Mouse (Mus musculus) duodenum, adult 2 months (tissue): ENCODE data around the gene Olfr1173. TPM values are rescaled to one million over a fixed set of nuclear protein-coding genes. Genes with fewer than 3 reads are reported as not detected.

Experiments used
- polyA plus RNA-seq: library from polyadenylated mRNA; depleted of rRNA; stranded (reverse); fragments of >200 nt; gene quantifications from 2 replicates; pipeline ENCODE4 v1.2.3, GENCODE M21; 2012; ENCODE audit warnings: low replicate concordance; rRNA removed

Olfr1173 gene
- not detected in 2 replicates for polyA plus RNA-seq

GRCm38 (mm10) chr2:88279775-88280174 lies at the start of gene Olfr1173:
Gene Olfr1173, minus strand, starts transcription at chr2:88279875.

DNA sequence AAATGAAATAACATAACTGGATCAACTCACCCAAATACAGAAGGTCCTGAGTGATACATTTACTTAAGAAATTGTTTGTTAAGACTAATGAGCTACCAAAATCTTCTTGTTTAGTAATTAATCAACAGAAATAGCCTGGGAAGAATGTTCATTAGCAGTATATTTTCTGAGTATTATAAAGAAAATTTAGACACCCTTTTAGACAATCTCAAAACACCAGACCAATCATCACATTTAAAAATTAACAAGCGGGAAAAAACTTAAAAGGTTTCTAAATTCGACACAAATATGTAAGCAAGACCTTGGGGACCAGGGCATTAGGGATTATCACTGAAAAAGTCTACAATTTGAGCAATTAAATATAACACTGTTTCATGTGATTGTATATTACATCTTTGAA lies 47.4 kb upstream of the Olfr1173 start, which contains the start of gene Olfr1175-ps:
Gene Olfr1175-ps, minus strand, starts transcription at position 101 of the 400 bp plus-strand sequence.

GRCm38 (mm10) chr2:88315035-88315434 lies 35.4 kb upstream of the Olfr1173 start, which contains the start of gene Olfr1174-ps:
Gene Olfr1174-ps, minus strand, starts transcription at chr2:88315135.

GRCm38 (mm10) chr2:88228234-88228633 lies 51.4 kb downstream of the Olfr1173 start, which contains the start of gene Olfr1170:
Gene Olfr1170, minus strand, starts transcription at chr2:88228334.

Other genes with a start within 250 kb of the Olfr1173 start
- gene Olfr73, start 242.2 kb downstream of the Olfr1173 start, polyA plus RNA-seq, result not detected in 2 replicates
- not detected in 2 replicates for gene Olfr1162, start 228.7 kb downstream of the Olfr1173 start, polyA plus RNA-seq
- gene Olfr1163, start 208.0 kb downstream of the Olfr1173 start, polyA plus RNA-seq, result not detected in 2 replicates
- gene Olfr1164, start 185.9 kb downstream of the Olfr1173 start, polyA plus RNA-seq, result not detected in 2 replicates
- not detected in 2 replicates for gene Olfr1166, start 151.6 kb downstream of the Olfr1173 start, polyA plus RNA-seq
- not detected in 2 replicates for gene Olfr1167, start 124.7 kb downstream of the Olfr1173 start, polyA plus RNA-seq
- gene Olfr1168, start 98.0 kb downstream of the Olfr1173 start, polyA plus RNA-seq, result not detected in 2 replicates
- gene Olfr1170, start 51.5 kb downstream of the Olfr1173 start, polyA plus RNA-seq, result not detected in 2 replicates
- gene Olfr1174-ps, start 35.3 kb upstream of the Olfr1173 start, polyA plus RNA-seq, result not detected in 2 replicates
- gene Olfr1175-ps, start 47.3 kb upstream of the Olfr1173 start, polyA plus RNA-seq, result not detected in 2 replicates
- gene Olfr1176, start 56.8 kb upstream of the Olfr1173 start, polyA plus RNA-seq, result not detected in 2 replicates
- not detected in 2 replicates for gene Olfr1177-ps, start 66.6 kb upstream of the Olfr1173 start, polyA plus RNA-seq
- gene Olfr1178, start 107.2 kb upstream of the Olfr1173 start, polyA plus RNA-seq, result not detected in 2 replicates
- not detected in 2 replicates for gene Olfr1179, start 126.6 kb upstream of the Olfr1173 start, polyA plus RNA-seq
- gene Olfr1180, start 139.3 kb upstream of the Olfr1173 start, polyA plus RNA-seq, result not detected in 2 replicates
- not detected in 2 replicates for gene Olfr1181, start 146.3 kb upstream of the Olfr1173 start, polyA plus RNA-seq
- not detected in 2 replicates for gene Gm13757, start 169.3 kb upstream of the Olfr1173 start, polyA plus RNA-seq
- not detected in 2 replicates for gene Olfr1183, start 175.0 kb upstream of the Olfr1173 start, polyA plus RNA-seq
- not detected in 2 replicates for gene Olfr1184, start 203.7 kb upstream of the Olfr1173 start, polyA plus RNA-seq
- not detected in 2 replicates for gene Olfr1185-ps1, start 213.4 kb upstream of the Olfr1173 start, polyA plus RNA-seq
- gene Olfr1186, start 238.7 kb upstream of the Olfr1173 start, polyA plus RNA-seq, result not detected in 2 replicates